Mouse (Mus musculus): ENCODE measurements around the gene Ttc17. TPM values are rescaled to one million over a fixed set of nuclear protein-coding genes. Genes with fewer than 3 reads are reported as not detected.

The Ttc17 gene
- total and polyA plus RNA-seq, 3 experiments: 16.6 to 35.4 (median 34.6) TPM

DNA sequence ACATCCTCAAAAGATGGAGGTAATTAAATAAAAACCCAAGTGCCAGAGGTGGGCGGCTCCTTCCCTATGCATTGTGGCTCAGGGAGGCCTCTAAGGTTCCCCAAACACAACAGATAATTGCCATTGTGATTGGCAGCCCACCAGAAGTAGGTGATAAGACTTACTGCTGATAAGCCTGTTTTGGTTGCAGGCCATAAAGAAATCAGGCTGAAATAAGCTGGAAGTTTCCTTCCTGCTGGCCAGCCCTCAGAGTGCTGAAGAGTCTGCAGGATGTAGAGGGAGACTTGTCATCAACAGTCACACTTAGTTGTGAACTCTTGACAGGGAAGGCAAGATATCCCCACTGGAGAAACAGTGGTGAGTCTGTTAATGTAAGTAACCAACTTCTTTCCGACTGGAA lies 25.7 kb upstream of the Ttc17 start:
- no peaks in the 10 kb centered on the region for H3K27me3 ChIP-seq (ENCODE audit: control insufficient read depth, insufficient read depth, low read length)
- H3K27ac ChIP-seq: no peak overlapping the region
- H3K36me3 ChIP-seq (ENCODE audit: control insufficient read depth, insufficient read depth, low read length): peaks cover 18% of the 10 kb centered on the region
- no peak overlapping the region for H3K4me3 ChIP-seq
- intact Hi-C loops (cut with DNase I): no loop called here
- 26% methylated on average over 2 of the region's 2 CpGs for WGBS
- no peak overlapping the region for H3K9ac ChIP-seq (ENCODE audit: low read depth, low read length)
- H3K4me1 ChIP-seq (ENCODE audit: control insufficient read depth, insufficient read depth, low read length): peaks cover 22% of the 10 kb centered on the region
- no peak for DNase-seq
- peaks cover 18% of the 10 kb centered on the region for H3K79me2 ChIP-seq (replicated peaks; ENCODE audit: control insufficient read depth, insufficient read depth, low read length)
- no peak for TF ChIP-seq CTCF (IDR thresholded peaks at IDR 0.05)

DNA sequence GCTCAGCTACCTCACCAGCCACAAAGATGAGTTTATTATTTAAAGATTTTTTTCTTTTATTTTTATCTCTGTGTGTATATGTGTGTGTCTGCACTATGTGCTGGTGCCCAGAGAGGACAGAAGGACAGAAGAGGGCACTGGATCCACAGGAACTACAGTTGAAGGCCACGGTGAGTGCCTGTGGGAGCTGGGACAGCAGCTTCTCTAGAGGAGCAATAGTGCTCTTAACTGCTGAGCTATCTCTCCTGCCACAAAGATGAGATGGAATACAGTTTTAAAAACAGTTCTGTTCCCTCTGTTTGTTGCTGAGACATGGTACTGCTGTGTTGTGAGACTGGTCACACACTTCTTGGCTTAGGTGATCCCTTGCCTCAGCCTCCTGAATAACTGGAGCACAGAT lies 22.0 kb upstream of the Ttc17 start:
- DNase-seq: no peak
- WGBS: 90% methylated on average over 1 of the region's 1 CpGs
- intact Hi-C loops (cut with DNase I): no loop called here
- H3K4me1 ChIP-seq (ENCODE audit: control insufficient read depth, insufficient read depth, low read length): peaks cover 12% of the 10 kb centered on the region
- H3K4me3 ChIP-seq: no peak overlapping the region
- H3K79me2 ChIP-seq (replicated peaks; ENCODE audit: control insufficient read depth, insufficient read depth, low read length): peaks cover 10% of the 10 kb centered on the region
- H3K36me3 ChIP-seq (ENCODE audit: control insufficient read depth, insufficient read depth, low read length): peaks cover 17% of the 10 kb centered on the region
- H3K27me3 ChIP-seq (ENCODE audit: control insufficient read depth, insufficient read depth, low read length): no peaks in the 10 kb centered on the region
- TF ChIP-seq CTCF (IDR thresholded peaks at IDR 0.05): no peak
- TF ChIP-seq POLR2A (IDR thresholded peaks at IDR 0.05; ENCODE audit: insufficient read depth, low read depth, low read length): no peak
- TF ChIP-seq EP300 (IDR thresholded peaks at IDR 0.05; ENCODE audit: insufficient read depth, low read depth, low read length): no peak
- no peak overlapping the region for H3K9ac ChIP-seq (ENCODE audit: low read depth, low read length)
- H3K27ac ChIP-seq: no peak overlapping the region

DNA sequence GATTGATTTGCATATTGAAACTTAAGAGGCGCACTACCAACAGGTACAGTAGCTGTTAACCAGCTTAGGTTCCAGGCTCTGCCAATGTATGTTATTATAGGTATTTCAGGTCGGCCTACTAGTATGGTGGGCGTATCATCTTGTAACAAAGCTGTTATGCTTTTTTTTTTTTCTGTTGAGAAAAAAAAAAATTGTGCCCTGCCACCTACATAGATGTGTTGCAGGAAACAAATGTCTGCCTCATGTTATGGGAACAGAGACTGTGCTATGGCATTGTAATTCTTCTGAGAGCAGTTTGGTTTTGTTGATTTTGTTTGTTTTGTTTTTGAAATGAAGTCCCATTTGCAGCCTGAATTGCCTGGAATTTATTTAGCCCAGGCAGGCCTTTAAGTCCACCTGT lies 952 bp upstream of the Ttc17 start:
- DNase-seq: no peak
- peaks cover 8% of the 10 kb centered on the region for H3K36me3 ChIP-seq (ENCODE audit: control insufficient read depth, insufficient read depth, low read length)
- H3K9ac ChIP-seq (ENCODE audit: low read depth, low read length): 0 out of 2 replicates have a peak overlapping the region, but pooled peaks have one; percentile 30
- H3K4me3 ChIP-seq: peak overlapping the region; percentile 77
- TF ChIP-seq POLR2A (IDR thresholded peaks at IDR 0.05; ENCODE audit: insufficient read depth, low read depth, low read length) (no peak), CTCF (IDR thresholded peaks at IDR 0.05) (no peak), EP300 (IDR thresholded peaks at IDR 0.05; ENCODE audit: insufficient read depth, low read depth, low read length) (no peak)
- peaks cover 5% of the 10 kb centered on the region for H3K4me1 ChIP-seq (ENCODE audit: control insufficient read depth, insufficient read depth, low read length)
- H3K79me2 ChIP-seq (replicated peaks; ENCODE audit: control insufficient read depth, insufficient read depth, low read length): peaks cover 6% of the 10 kb centered on the region
- no peaks in the 10 kb centered on the region for H3K27me3 ChIP-seq (ENCODE audit: control insufficient read depth, insufficient read depth, low read length)
- 22% methylated on average over 3 of the region's 3 CpGs for WGBS
- H3K27ac ChIP-seq: no peak overlapping the region
- intact Hi-C loops (cut with DNase I): loop anchor here (2.0 to 5.0 kb wide), 2 partner anchors 29 to 75 kb away; no protein-coding TSS in a partner anchor

DNA sequence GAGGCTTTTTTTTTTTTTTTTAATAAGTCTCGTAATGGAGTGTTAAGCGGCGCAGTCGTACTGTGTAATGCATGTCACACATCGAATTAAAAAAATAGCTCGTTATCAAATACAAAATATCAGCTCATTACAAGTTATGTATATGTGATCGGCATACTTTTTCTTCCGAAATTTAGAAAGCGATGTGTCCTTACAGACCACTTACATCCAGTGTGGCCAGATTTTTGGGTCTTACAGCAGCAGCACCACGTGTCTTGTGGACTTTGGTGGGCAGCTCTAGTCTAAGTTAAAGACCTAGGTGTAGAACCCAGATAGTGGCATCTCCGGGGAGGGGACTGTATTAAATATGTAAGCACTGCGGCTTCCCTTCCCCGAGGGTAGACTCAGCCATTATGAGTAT lies 532 bp upstream of the Ttc17 start:
- Histone ChIP-seq H3K36me3 (ENCODE audit: control insufficient read depth, insufficient read depth, low read length) (peaks cover 11% of the 10 kb centered on the region), H3K9ac (ENCODE audit: low read depth, low read length) (peak overlapping the region; percentile 76), H3K27me3 (ENCODE audit: control insufficient read depth, insufficient read depth, low read length) (no peaks in the 10 kb centered on the region), H3K79me2 (replicated peaks; ENCODE audit: control insufficient read depth, insufficient read depth, low read length) (peaks cover 6% of the 10 kb centered on the region), H3K4me1 (ENCODE audit: control insufficient read depth, insufficient read depth, low read length) (peaks cover 7% of the 10 kb centered on the region), H3K27ac (peak overlapping the region; percentile 81), H3K4me3 (peak overlapping the region; percentile 77)
- intact Hi-C loops (cut with DNase I): loop anchor here (2.0 to 5.0 kb wide), 2 partner anchors 30 to 75 kb away; no protein-coding TSS in a partner anchor
- WGBS: 2% methylated on average over 13 of the region's 13 CpGs
- no peak for DNase-seq
- no peak for TF ChIP-seq EP300 (IDR thresholded peaks at IDR 0.05; ENCODE audit: insufficient read depth, low read depth, low read length)
- no peak for TF ChIP-seq POLR2A (IDR thresholded peaks at IDR 0.05; ENCODE audit: insufficient read depth, low read depth, low read length)
- TF ChIP-seq CTCF (IDR thresholded peaks at IDR 0.05): no peak

DNA sequence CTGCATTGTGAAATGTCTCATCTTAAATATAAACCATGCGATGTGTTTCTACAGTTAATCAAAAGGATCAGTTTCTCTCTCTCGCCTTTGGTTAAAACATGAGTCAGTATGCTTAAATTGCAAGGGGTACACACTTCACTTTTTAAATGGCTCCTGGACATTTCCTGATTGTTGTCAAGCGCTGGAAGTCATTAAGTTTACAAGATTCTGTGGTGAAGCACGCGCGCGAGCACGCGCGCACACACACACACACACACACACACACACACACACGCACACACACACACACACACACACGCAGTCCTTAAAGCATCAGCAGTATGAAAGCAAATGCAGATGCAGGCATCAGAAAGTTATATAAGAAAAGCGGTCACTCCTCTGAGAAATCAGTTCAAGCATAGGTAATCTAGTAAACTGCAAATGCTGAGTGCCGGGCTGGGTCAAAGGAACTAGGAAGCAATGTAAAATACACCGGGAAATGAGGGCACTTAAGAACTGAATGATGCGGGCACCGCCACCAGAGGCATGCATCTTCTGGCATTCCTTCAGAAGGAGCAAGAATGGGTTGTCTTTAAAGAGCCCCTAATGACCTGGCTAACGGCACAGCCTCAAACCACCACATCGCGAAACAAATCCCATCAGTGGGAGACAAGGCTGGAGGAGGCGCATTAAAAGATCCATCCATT lies 949 bp downstream of the Ttc17 start:
- H3K27me3 ChIP-seq (ENCODE audit: control insufficient read depth, insufficient read depth, low read length): no peaks in the 10 kb centered on the region
- peaks cover 11% of the 10 kb centered on the region for H3K36me3 ChIP-seq (ENCODE audit: control insufficient read depth, insufficient read depth, low read length)
- TF ChIP-seq CTCF (IDR thresholded peaks at IDR 0.05): no peak
- no peak for TF ChIP-seq EP300 (IDR thresholded peaks at IDR 0.05; ENCODE audit: insufficient read depth, low read depth, low read length)
- no peak for TF ChIP-seq POLR2A (IDR thresholded peaks at IDR 0.05; ENCODE audit: insufficient read depth, low read depth, low read length)
- H3K79me2 ChIP-seq (replicated peaks; ENCODE audit: control insufficient read depth, insufficient read depth, low read length): peaks cover 6% of the 10 kb centered on the region
- 6% methylated on average over 21 of the region's 21 CpGs for WGBS
- H3K4me1 ChIP-seq (ENCODE audit: control insufficient read depth, insufficient read depth, low read length): peaks cover 9% of the 10 kb centered on the region
- peak overlapping the region; percentile 81 for H3K27ac ChIP-seq
- no peak for DNase-seq
- intact Hi-C loops (cut with DNase I): loop anchor here (2.0 to 5.0 kb wide), 2 partner anchors 31 to 73 kb away; no protein-coding TSS in a partner anchor
- H3K9ac ChIP-seq (ENCODE audit: low read depth, low read length): peak overlapping the region; percentile 100
- H3K4me3 ChIP-seq: peak overlapping the region; percentile 77

DNA sequence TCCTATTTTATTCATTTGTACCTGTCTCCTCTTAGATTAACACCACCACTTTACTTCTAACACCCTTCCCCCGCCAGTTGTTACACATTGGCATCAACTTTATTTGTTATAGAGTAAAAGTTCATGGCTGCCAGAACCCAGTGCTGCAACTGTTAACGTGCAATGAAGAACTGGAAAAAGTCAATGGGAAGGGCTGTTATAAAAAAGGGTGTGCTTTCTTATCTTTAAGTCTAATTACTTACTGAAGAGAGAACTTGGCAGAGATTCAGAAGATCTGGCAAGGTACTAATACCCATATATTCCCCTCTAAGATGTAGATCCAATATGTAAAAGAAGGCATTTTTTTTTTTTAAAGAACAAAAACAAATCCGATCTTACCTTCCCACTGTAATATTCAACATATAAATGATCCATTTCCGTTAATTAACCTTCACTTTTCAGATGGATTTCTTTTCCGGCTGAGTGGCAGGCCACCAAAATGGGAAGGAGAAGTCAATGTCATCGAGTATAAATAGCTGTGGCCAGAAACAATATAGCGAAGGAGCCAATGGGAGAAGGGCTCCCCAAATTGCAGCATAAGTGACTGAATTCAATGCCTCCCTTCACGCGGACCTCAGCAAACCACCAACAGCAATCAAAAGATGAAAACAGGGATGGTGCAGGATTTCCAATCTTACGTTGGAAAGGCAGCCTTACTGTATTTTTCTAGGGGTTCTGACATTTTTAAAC lies 1.8 kb downstream of the Ttc17 start:
- intact Hi-C loops (cut with DNase I): loop anchor here (5.0 kb wide), 1 partner anchor 72 kb away; no protein-coding TSS in a partner anchor
- peaks cover 11% of the 10 kb centered on the region for H3K36me3 ChIP-seq (ENCODE audit: control insufficient read depth, insufficient read depth, low read length)
- H3K4me3 ChIP-seq: peak overlapping the region; percentile 26
- peak overlapping the region; percentile 38; the same call in 1 of the 2 replicates for H3K27ac ChIP-seq
- H3K4me1 ChIP-seq (ENCODE audit: control insufficient read depth, insufficient read depth, low read length): peaks cover 10% of the 10 kb centered on the region
- no peak for TF ChIP-seq EP300 (IDR thresholded peaks at IDR 0.05; ENCODE audit: insufficient read depth, low read depth, low read length)
- TF ChIP-seq CTCF (IDR thresholded peaks at IDR 0.05): no peak
- no peak for TF ChIP-seq POLR2A (IDR thresholded peaks at IDR 0.05; ENCODE audit: insufficient read depth, low read depth, low read length)
- H3K79me2 ChIP-seq (replicated peaks; ENCODE audit: control insufficient read depth, insufficient read depth, low read length): peaks cover 7% of the 10 kb centered on the region
- no peak for DNase-seq
- WGBS: 47% methylated on average over 10 of the region's 10 CpGs
- no peak overlapping the region for H3K9ac ChIP-seq (ENCODE audit: low read depth, low read length)
- no peaks in the 10 kb centered on the region for H3K27me3 ChIP-seq (ENCODE audit: control insufficient read depth, insufficient read depth, low read length)
